Mouse (Mus musculus): ENCODE results near the gene Lcmt1. TPM values are rescaled to one million over a fixed set of nuclear protein-coding genes. Genes with fewer than 3 reads are reported as not detected.

Lcmt1 gene
- total and polyA plus RNA-seq, 3 experiments, result 26.4 to 34.8 (median 27.6) TPM

DNA sequence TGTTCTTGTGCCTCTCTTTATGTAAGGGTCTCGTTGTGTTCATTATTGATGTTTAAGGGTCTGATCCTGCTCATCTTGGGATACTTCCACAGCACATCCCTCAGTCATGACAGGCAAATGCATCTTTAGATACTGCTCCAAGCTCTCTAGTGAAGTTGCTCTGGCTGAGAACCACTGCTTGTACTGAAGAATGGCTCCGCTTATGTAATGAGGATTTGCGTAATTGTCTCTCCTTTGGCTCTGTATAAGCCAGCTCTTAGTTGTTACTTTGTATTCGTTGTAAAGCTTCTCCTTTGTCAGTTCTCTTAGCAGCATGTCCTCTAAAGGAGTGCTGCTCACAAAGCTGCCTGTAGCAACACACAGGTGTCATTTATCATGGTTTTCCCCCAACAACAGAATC lies 37.4 kb downstream of the Lcmt1 start:
- no peak overlapping the region for H3K9ac ChIP-seq (ENCODE audit: insufficient read depth, low read depth)
- in situ Hi-C loops (cut with MboI; ENCODE audit: low pct_ligation_motif_present, low pct_unique_long_range_greater_than_20kb, low sequenced_read_pairs), result no loop called here

DNA sequence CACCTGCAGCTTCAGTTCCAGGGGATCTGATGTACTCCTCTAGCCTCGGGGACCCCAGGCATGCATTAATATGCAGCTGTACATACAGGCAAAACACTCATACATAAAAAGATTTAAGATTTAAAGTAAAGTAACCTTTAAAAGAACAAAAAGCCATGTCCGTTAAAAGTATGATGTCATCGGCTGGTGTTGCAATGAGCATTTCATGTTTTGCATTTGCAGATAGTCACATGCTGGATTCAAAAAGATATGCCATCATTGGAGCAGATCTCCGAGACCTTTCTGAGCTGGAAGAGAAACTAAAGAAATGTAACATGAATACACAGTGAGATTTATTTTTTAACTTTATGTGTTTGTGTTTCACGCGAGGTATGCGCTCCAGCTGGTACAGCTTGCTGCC lies 40.9 kb downstream of the Lcmt1 start:
- Histone ChIP-seq H3K9me3 (replicated peaks; ENCODE audit: low read length) (no peaks in the 10 kb centered on the region), H3K27ac (ENCODE audit: insufficient read depth, low read depth) (no peak overlapping the region), H3K9ac (ENCODE audit: insufficient read depth, low read depth) (no peak overlapping the region), H3K4me2 (ENCODE audit: insufficient read depth, low read depth, poor library complexity, severe bottlenecking) (no peak overlapping the region), H3K79me2 (replicated peaks; ENCODE audit: control insufficient read depth, extremely low read depth, insufficient read depth, poor library complexity, severe bottlenecking) (no peaks in the 10 kb centered on the region), H3K4me3 (replicated peaks in 1 of 3; ENCODE audit: low read depth in 2 of 3, low read length in 2 of 3, poor library complexity in 1 of 3) (no peak overlapping the region), H3K36me3 (replicated peaks in 1 of 2; ENCODE audit: control insufficient read depth in 1 of 2, insufficient read depth in 1 of 2, low read length in 1 of 2) (peaks cover 10 to 49% of the 10 kb centered on the region in 2 experiments), H3K27me3 (replicated peaks) (no peaks in the 10 kb centered on the region), H3K4me1 (ENCODE audit: control insufficient read depth in 1 of 2, insufficient read depth in 2 of 2) (peaks cover 7 to 16% of the 10 kb centered on the region in 2 experiments)
- DNase-seq (ENCODE audit: extremely low read depth), result no peak
- TF ChIP-seq TBP (conservative IDR thresholded peaks at IDR 0.05; ENCODE audit: low read depth, low read length) (no peak), JUND (conservative IDR thresholded peaks at IDR 0.05; ENCODE audit: low read depth, low read length) (no peak), ZNF384 (IDR thresholded peaks at IDR 0.05; ENCODE audit: low read depth, low read length) (no peak), CTCF (conservative IDR thresholded peaks at IDR 0.05 in 1 of 2, IDR thresholded peaks at IDR 0.05 in 1 of 2; ENCODE audit: low read depth in 2 of 2, low read length in 2 of 2) (no peak), JUN (IDR thresholded peaks at IDR 0.05; ENCODE audit: insufficient read depth, low read depth, low read length) (no peak), NRF1 (IDR thresholded peaks at IDR 0.05; ENCODE audit: low read depth, low read length) (no peak), UBTF (IDR thresholded peaks at IDR 0.05; ENCODE audit: low read depth, low read length) (no peak), POLR2AphosphoS2 (IDR thresholded peaks at IDR 0.05; ENCODE audit: low read depth, low read length) (no peak), ELF1 (IDR thresholded peaks at IDR 0.05; ENCODE audit: low read depth, low read length) (no peak), MAZ (IDR thresholded peaks at IDR 0.05; ENCODE audit: low read depth, low read length) (no peak), MXI1 (IDR thresholded peaks at IDR 0.05; ENCODE audit: low read depth, low read length) (no peak), ZMIZ1 (IDR thresholded peaks at IDR 0.05; ENCODE audit: low read depth, low read length) (no peak), SMC3 (IDR thresholded peaks at IDR 0.05; ENCODE audit: low read depth, low read length) (no peak), MAX (IDR thresholded peaks at IDR 0.05; ENCODE audit: low read length) (no peak)
- dilution Hi-C loops (cut with MboI; ENCODE audit: extremely low pct_ligation_motif_present, extremely low pct_unique_long_range_greater_than_20kb, low sequenced_read_pairs) (no loop called here), in situ Hi-C loops (cut with MboI; ENCODE audit: low pct_ligation_motif_present, low pct_unique_long_range_greater_than_20kb, low sequenced_read_pairs) (no loop called here)

More for the DNA sequence above, 37.4 kb downstream of the Lcmt1 start:
- H3K4me2 ChIP-seq (ENCODE audit: insufficient read depth, low read depth, poor library complexity, severe bottlenecking), result no peak overlapping the region
- no peaks in the 10 kb centered on the region for H3K27me3 ChIP-seq (replicated peaks)
- no peaks in the 10 kb centered on the region for H3K79me2 ChIP-seq (replicated peaks; ENCODE audit: control insufficient read depth, extremely low read depth, insufficient read depth, poor library complexity, severe bottlenecking)
- no peak overlapping the region for H3K4me3 ChIP-seq (replicated peaks in 1 of 3; ENCODE audit: low read depth in 2 of 3, low read length in 2 of 3, poor library complexity in 1 of 3)
- DNase-seq (ENCODE audit: extremely low read depth), result no peak
- no peak for TF ChIP-seq RCOR1 (conservative IDR thresholded peaks at IDR 0.05; ENCODE audit: low read depth, low read length)
- TF ChIP-seq NRF1 (IDR thresholded peaks at IDR 0.05; ENCODE audit: low read depth, low read length), result no peak
- no peak for TF ChIP-seq USF2 (conservative IDR thresholded peaks at IDR 0.05; ENCODE audit: low read depth, low read length)
- TF ChIP-seq E2F4 (IDR thresholded peaks at IDR 0.05; ENCODE audit: insufficient replicate concordance, low read depth, low read length), result no peak
- no peak for TF ChIP-seq PAX5 (IDR thresholded peaks at IDR 0.05; ENCODE audit: low read length)
- TF ChIP-seq MYC (IDR thresholded peaks at IDR 0.05; ENCODE audit: low read depth, low read length), result no peak
- TF ChIP-seq USF1 (IDR thresholded peaks at IDR 0.05; ENCODE audit: low read depth, low read length), result no peak
- no peak for TF ChIP-seq KAT2A (IDR thresholded peaks at IDR 0.05; ENCODE audit: insufficient replicate concordance, low read length)
- no peak for TF ChIP-seq ZC3H11A (IDR thresholded peaks at IDR 0.05; ENCODE audit: low read depth, low read length)
- no peak for TF ChIP-seq GABPA (IDR thresholded peaks at IDR 0.05; ENCODE audit: insufficient replicate concordance, low read depth, low read length)
- no peak for TF ChIP-seq SIN3A (IDR thresholded peaks at IDR 0.05; ENCODE audit: low read length)
- no peak for TF ChIP-seq NELFE (IDR thresholded peaks at IDR 0.05; ENCODE audit: low read depth, low read length)
- TF ChIP-seq CTCF (conservative IDR thresholded peaks at IDR 0.05 in 1 of 2, IDR thresholded peaks at IDR 0.05 in 1 of 2; ENCODE audit: low read depth in 2 of 2, low read length in 2 of 2), result no peak
- no peak for TF ChIP-seq EP300 (IDR thresholded peaks at IDR 0.05; ENCODE audit: low read length)
- no peak for TF ChIP-seq MAX (IDR thresholded peaks at IDR 0.05; ENCODE audit: low read length)
- TF ChIP-seq RAD21 (IDR thresholded peaks at IDR 0.05; ENCODE audit: low read depth, low read length), result no peak
- TF ChIP-seq POLR2AphosphoS2 (IDR thresholded peaks at IDR 0.05; ENCODE audit: low read depth, low read length), result no peak
- no peak for TF ChIP-seq TCF12 (IDR thresholded peaks at IDR 0.05; ENCODE audit: low read depth, low read length)
- TF ChIP-seq SMC3 (IDR thresholded peaks at IDR 0.05; ENCODE audit: low read depth, low read length), result no peak
- no peak overlapping the region for H3K27ac ChIP-seq (ENCODE audit: insufficient read depth, low read depth)
- H3K36me3 ChIP-seq (replicated peaks in 1 of 2; ENCODE audit: control insufficient read depth in 1 of 2, insufficient read depth in 1 of 2, low read length in 1 of 2), result peaks cover 16 to 54% of the 10 kb centered on the region in 2 experiments
- peaks cover 14 to 33% of the 10 kb centered on the region in 2 experiments for H3K4me1 ChIP-seq (ENCODE audit: control insufficient read depth in 1 of 2, insufficient read depth in 2 of 2)
- dilution Hi-C loops (cut with MboI; ENCODE audit: extremely low pct_ligation_motif_present, extremely low pct_unique_long_range_greater_than_20kb, low sequenced_read_pairs), result no loop called here
- H3K9me3 ChIP-seq (replicated peaks; ENCODE audit: low read length), result no peaks in the 10 kb centered on the region
